Mouse (Mus musculus) heart, embryonic 13.5 days (tissue): ENCODE data around the gene D630003M21Rik. TPM values are rescaled to one million over a fixed set of nuclear protein-coding genes. Genes with fewer than 3 reads are reported as not detected.

Experiments used
- ATAC-seq: fragments of 200-750 bp; cut with Nextera tagmentation; 2 replicates; pipeline ENCODE4 v1.8.0; 2017; ENCODE audit warnings: moderate TSS enrichment; ENCODE audit not compliant: insufficient number of reproducible peaks, low FRiP score, low TSS enrichment; ENCODE audit errors: extremely low read depth
- H3K27ac ChIP-seq: fragments of 300-500 bp; sonication (generic); replicated peaks from 2 replicates; pipeline ENCODE4 v1.5.1; 2015; ENCODE audit warnings: moderate library complexity, mild to moderate bottlenecking, inconsistent platforms
- H3K27me3 ChIP-seq: fragments of 300-500 bp; sonication (generic); replicated peaks from 2 replicates; pipeline ENCODE4 v1.6.1; 2015; ENCODE audit warnings: mild to moderate bottlenecking, inconsistent platforms
- H3K36me3 ChIP-seq: fragments of 300-500 bp; sonication (generic); 2 replicates; pipeline ENCODE4 v1.6.1; 2015; ENCODE audit warnings: mild to moderate bottlenecking, inconsistent platforms
- H3K4me1 ChIP-seq: fragments of 300-500 bp; sonication (generic); 2 replicates; pipeline ENCODE4 v1.6.1; 2015; ENCODE audit warnings: inconsistent platforms
- H3K4me2 ChIP-seq: fragments of 300-500 bp; sonication (generic); 2 replicates; pipeline ENCODE4 v1.6.1; 2015; ENCODE audit warnings: inconsistent platforms, mild to moderate bottlenecking, moderate library complexity
- H3K4me3 ChIP-seq: fragments of 300-500 bp; sonication (generic); 2 replicates; pipeline ENCODE4 v1.5.1; 2015; ENCODE audit warnings: moderate library complexity, mild to moderate bottlenecking, inconsistent platforms
- H3K9ac ChIP-seq: fragments of 300-500 bp; sonication (generic); 2 replicates; pipeline ENCODE4 v1.6.1; 2015; ENCODE audit warnings: inconsistent platforms, mild to moderate bottlenecking, moderate library complexity
- H3K9me3 ChIP-seq: fragments of 300-500 bp; sonication (generic); 2 replicates; pipeline ENCODE4 v1.6.1; 2016; ENCODE audit warnings: inconsistent platforms
- WGBS: fragments of 180-500 bp; shearing (Covaris S2); methylation state at CpG from one replicate; pipeline ENCODE4 v1.1.7; 2015; ENCODE audit warnings: mixed read lengths; 5-methylcytosine and 5-hydroxymethylcytosine counted together
- polyA plus RNA-seq: library from polyadenylated mRNA; unstranded; fragments of >200 nt; fragmentation: Nextera tagmentation; extraction: Ambion mirVana; gene quantifications from 2 replicates; pipeline ENCODE4 v1.2.1, GENCODE M21; 2015

D630003M21Rik gene
- polyA plus RNA-seq, 1 experiment from 2014 or later, result 2.7 TPM

DNA sequence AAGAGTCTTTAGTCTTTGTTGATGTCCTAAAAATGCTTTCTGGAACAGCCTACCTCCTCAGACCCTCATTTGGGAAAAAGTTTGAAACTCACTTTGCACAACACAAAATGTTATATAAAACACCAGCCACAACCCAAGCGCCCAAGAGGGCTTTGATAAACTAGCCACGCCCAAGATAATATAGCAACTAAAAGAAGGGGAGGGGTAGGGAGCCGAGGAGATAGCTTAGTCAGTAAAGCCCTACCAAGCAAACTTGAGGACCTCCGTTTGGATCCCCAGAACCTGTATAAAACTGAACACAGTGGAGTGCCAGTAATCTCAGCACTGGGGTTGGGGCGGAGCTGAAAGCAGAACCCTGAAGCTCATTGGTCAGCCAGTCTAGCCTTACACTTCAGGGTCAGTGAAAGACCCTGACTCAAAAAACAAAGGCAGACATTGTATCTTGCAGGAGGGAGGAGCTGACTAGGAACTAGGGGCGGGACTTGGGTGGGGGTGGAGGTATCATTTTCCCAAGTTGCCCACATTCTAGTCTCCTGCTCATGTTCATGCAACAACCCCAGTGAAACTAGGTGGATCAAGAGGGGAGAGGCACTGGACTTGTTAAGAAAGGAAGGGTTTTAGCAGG lies 76.2 kb downstream of the D630003M21Rik start:
- Histone ChIP-seq H3K27me3 (no peaks in the 10 kb centered on the region), H3K9me3 (peaks cover 8% of the 10 kb centered on the region), H3K9ac (0 out of 2 replicates have a peak overlapping the region, but pooled peaks have one; percentile 84), H3K36me3 (no peaks in the 10 kb centered on the region), H3K4me2 (peak overlapping the region; percentile 86), H3K27ac (no peak overlapping the region), H3K4me1 (peaks cover 25% of the 10 kb centered on the region), H3K4me3 (no peak overlapping the region)
- WGBS, result 38% methylated on average over 6 of the region's 6 CpGs
- ATAC-seq, result no peak

DNA sequence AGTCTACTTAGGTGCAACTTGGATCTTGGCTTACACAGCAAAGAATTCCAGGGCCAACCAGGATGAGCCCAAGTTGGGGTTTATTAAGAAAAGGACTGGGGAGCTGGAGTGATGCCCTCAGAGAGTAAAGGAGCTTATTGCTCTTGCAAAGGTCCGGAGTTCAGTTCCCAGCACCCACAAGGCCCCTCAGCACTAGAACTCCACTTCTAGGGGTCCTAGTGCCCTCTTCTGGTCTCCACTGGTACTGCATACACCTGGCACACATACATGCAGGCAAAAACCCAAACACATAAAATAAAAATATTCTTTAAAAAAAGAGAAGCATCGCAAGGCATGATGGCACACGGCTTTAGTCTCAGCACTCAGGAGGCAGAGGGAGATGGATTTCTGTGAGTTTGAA lies 77.9 kb downstream of the D630003M21Rik start:
- peaks cover 8% of the 10 kb centered on the region for H3K9me3 ChIP-seq
- H3K4me1 ChIP-seq, result peaks cover 29% of the 10 kb centered on the region
- WGBS, result 95% methylated on average over 3 of the region's 3 CpGs
- H3K9ac ChIP-seq, result no peak overlapping the region
- H3K27ac ChIP-seq, result no peak overlapping the region
- no peak overlapping the region for H3K4me3 ChIP-seq
- H3K36me3 ChIP-seq, result no peaks in the 10 kb centered on the region
- no peak for ATAC-seq
- no peaks in the 10 kb centered on the region for H3K27me3 ChIP-seq
- no peak overlapping the region for H3K4me2 ChIP-seq

DNA sequence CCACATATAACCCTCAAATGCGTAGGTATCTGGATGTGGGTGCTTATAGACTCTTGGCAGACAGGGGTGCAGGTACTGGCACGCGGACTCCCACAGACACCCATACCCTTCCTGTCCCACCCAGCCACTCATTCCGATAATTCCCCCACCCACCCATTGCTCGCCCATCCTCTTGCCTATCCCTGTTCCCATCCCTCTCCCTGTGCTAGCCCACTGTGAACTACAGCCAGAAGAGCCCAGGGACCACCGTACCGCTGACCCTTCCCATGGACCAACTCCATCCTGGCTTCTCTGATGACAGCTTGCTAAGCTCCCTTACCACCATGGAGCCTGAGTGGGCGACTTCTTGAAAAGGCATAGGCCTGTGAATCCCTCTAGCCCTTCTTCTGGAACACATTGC lies 82.1 kb downstream of the D630003M21Rik start:
- no peaks in the 10 kb centered on the region for H3K27me3 ChIP-seq
- H3K27ac ChIP-seq, result no peak overlapping the region
- no peak overlapping the region for H3K4me3 ChIP-seq
- 91% methylated on average over 8 of the region's 8 CpGs for WGBS
- ATAC-seq, result no peak
- no peak overlapping the region for H3K4me2 ChIP-seq
- H3K36me3 ChIP-seq, result peaks cover 9% of the 10 kb centered on the region
- H3K9ac ChIP-seq, result no peak overlapping the region
- peaks cover 46% of the 10 kb centered on the region for H3K4me1 ChIP-seq
- peaks cover 8% of the 10 kb centered on the region for H3K9me3 ChIP-seq

DNA sequence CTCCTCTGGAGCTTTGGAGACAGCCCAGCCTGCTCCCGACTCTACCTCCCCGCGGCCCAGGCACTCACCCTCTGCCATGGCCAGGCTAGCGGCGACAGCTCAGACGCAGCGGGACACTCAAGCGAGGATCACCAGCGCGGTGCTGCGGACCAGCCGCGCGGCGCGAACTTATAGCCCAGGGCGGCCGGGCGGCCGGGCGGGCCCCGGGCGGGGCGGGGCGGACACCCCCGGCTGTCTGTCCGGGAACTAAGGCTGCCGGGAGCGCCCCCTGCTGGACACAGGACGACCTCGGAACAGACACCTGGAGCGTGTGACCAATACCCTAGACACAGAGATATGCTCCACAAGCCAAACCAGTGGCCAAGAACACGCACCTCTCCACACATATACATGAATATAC lies 82.8 kb downstream of the D630003M21Rik start, which contains the start of gene Tgm2:
Gene Tgm2, minus strand, starts transcription at position 214 of the 400 bp plus-strand sequence.
- Histone ChIP-seq H3K9ac (peak within 1 kb of the TSS; percentile 95), H3K9me3 (peaks cover 6% of the 10 kb centered on the region), H3K27me3 (no peaks in the 10 kb centered on the region), H3K4me3 (peak within 1 kb of the TSS; percentile 74), H3K4me1 (peaks cover 52% of the 10 kb centered on the region), H3K27ac (peak within 1 kb of the TSS; percentile 99), H3K4me2 (peak within 1 kb of the TSS; percentile 77), H3K36me3 (peaks cover 16% of the 10 kb centered on the region)
- peak; percentile 67 for ATAC-seq
- 1% methylated on average over 33 of the region's 33 CpGs for WGBS

DNA sequence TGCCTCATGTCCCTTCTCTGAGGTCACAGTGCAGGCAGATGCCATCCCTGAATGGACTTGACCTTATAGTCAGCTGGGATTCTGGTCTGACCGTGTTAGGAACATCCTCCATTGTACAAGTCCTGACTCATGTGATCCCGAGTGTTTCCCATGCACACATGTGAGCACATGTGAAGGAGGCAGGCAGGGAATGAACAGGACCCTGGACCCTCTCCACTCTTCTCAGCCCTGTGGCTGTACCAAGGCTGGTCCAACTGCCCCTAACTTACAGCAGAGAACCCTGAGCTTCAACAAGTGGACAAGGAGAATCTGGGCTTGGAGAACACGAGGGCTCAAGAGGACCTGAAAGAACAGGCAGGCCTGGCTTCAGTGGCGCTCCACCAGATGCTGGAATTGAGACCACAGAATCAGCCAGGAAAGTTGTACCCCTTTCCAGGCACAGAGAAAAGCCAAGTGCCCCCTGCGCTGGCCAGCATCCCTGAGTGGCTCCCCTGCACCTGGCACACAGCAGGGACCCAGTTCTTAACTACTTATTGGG lies 83.4 kb downstream of the D630003M21Rik start:
- WGBS, result 40% methylated on average over 5 of the region's 5 CpGs
- H3K9ac ChIP-seq, result peak overlapping the region; percentile 95
- H3K4me3 ChIP-seq, result peak overlapping the region; percentile 74
- no peaks in the 10 kb centered on the region for H3K9me3 ChIP-seq
- 0 out of 2 replicates have a peak, but pooled peaks have one; percentile 7 for ATAC-seq
- peak overlapping the region; percentile 77 for H3K4me2 ChIP-seq
- H3K4me1 ChIP-seq, result peaks cover 59% of the 10 kb centered on the region
- H3K27me3 ChIP-seq, result no peaks in the 10 kb centered on the region
- H3K36me3 ChIP-seq, result peaks cover 22% of the 10 kb centered on the region
- peak overlapping the region; percentile 99 for H3K27ac ChIP-seq

DNA sequence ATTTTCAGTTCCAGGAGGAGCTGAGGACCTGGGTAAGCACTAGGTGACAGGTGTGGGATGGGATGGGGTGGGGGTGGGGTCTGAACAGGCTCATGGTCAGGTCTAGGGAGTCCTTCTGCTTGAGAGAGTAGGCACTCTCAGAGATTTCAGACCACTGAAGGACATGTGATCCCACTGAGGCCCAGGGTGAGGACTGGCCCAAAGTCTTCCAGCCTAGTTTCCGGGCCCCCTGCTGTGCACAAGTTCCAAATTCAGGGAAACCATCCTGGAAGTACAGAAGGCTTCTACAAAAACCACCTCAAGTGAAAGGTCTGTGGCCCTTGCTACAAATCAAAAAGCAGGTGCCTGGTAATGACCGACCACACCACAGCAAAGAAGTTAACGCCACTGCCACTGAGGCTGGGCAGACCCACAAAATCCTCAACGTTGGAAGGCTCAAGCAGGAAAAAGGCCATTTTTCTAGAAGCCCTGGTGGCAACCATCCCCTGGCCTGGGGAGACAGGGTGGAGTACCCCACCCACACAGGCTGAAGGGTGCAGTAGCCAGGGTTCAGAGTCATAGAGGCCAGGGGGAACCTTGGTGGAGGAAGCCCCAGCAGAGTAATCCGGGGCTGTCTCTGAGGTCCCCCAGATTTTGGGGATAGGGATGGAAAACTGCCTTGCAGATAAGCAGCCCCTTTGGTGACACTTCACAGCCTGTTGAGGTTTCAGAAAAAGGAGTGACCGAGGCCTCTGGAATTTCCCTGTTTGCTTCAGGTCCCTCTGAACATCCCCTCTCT lies 84.1 kb downstream of the D630003M21Rik start:
- Histone ChIP-seq H3K4me1 (peaks cover 65% of the 10 kb centered on the region), H3K27me3 (no peaks in the 10 kb centered on the region), H3K9ac (peak overlapping the region; percentile 95), H3K9me3 (no peaks in the 10 kb centered on the region), H3K4me3 (peak overlapping the region; percentile 74), H3K4me2 (peak overlapping the region; percentile 77), H3K27ac (peak overlapping the region; percentile 99), H3K36me3 (peaks cover 28% of the 10 kb centered on the region)
- 51% methylated on average over 6 of the region's 6 CpGs for WGBS
- ATAC-seq, result no peak

DNA sequence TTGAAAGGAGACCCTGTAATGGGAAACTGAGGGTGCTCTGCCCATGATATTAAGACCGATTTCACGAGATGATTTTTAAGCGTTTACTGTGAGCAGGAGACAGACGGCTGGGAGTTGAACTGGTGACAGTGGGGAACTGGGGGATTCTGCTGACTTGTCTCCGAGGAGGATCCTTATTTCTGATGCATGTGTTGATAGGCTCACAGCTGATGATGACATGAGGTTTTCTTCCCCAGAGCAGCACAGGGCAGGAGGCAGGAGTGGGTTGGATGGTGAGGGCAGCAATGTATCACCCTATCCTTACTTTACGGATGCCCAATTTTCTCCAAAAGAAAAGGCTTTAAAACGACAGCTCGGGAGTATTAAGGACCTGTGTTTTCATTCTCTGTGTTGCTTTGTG lies 84.8 kb downstream of the D630003M21Rik start:
- Histone ChIP-seq H3K27me3 (no peaks in the 10 kb centered on the region), H3K4me3 (peak overlapping the region; percentile 74), H3K9me3 (no peaks in the 10 kb centered on the region), H3K4me1 (peaks cover 71% of the 10 kb centered on the region), H3K4me2 (peak overlapping the region; percentile 77), H3K27ac (peak overlapping the region; percentile 99), H3K9ac (peak overlapping the region; percentile 95), H3K36me3 (peaks cover 30% of the 10 kb centered on the region)
- ATAC-seq, result no peak
- 39% methylated on average over 8 of the region's 8 CpGs for WGBS

DNA sequence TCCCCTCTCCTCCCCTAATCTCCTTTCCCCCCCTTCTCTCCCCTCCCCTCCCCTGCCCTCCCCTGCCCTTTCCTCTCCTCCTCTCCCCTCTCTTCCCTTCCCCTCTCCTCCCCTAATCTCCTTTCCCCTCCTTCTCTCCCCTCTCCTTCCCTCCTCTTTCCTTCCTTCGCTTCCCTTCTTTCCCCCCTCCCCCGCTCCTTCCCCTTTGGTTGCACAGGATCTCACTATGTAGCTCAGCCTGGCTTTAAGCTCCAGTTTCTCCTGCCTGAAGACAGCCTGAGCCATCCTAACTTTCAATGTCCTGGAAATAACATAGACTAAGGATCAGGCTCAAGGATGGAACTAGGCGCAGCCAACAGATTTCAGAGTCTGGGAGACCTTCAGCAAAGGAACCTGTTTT lies 85.2 kb downstream of the D630003M21Rik start:
- peak overlapping the region; percentile 77 for H3K4me2 ChIP-seq
- peaks cover 75% of the 10 kb centered on the region for H3K4me1 ChIP-seq
- H3K4me3 ChIP-seq, result peak overlapping the region; percentile 74
- 59% methylated on average over 3 of the region's 3 CpGs for WGBS
- H3K27me3 ChIP-seq, result no peaks in the 10 kb centered on the region
- H3K36me3 ChIP-seq, result peaks cover 34% of the 10 kb centered on the region
- peak overlapping the region; percentile 99 for H3K27ac ChIP-seq
- H3K9ac ChIP-seq, result peak overlapping the region; percentile 95
- ATAC-seq, result no peak
- H3K9me3 ChIP-seq, result no peaks in the 10 kb centered on the region

DNA sequence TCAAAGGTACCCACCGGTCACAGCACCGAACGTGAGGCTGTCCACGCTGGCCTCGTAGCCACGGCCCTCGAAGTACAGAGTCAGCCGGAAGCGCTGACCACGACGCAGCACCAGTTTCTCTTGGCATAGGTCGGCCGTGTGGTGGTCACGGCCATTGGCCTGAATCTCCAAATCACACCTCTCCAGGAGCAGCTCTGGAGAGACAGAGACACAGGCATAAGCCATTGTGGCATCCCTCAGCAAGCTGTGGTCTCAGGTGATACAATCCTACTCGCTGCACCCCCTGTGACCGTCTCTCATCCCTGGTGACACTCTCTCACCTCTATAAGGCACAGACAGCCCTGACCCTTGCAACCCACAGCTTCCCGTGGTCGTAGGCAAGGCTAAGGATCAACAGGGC lies 86.0 kb downstream of the D630003M21Rik start:
- Histone ChIP-seq H3K4me3 (peak overlapping the region; percentile 74), H3K27ac (peak overlapping the region; percentile 99), H3K9me3 (no peaks in the 10 kb centered on the region), H3K36me3 (peaks cover 43% of the 10 kb centered on the region), H3K27me3 (no peaks in the 10 kb centered on the region), H3K4me2 (peak overlapping the region; percentile 77), H3K9ac (peak overlapping the region; percentile 95), H3K4me1 (peaks cover 84% of the 10 kb centered on the region)
- ATAC-seq, result no peak
- 72% methylated on average over 18 of the region's 18 CpGs for WGBS

DNA sequence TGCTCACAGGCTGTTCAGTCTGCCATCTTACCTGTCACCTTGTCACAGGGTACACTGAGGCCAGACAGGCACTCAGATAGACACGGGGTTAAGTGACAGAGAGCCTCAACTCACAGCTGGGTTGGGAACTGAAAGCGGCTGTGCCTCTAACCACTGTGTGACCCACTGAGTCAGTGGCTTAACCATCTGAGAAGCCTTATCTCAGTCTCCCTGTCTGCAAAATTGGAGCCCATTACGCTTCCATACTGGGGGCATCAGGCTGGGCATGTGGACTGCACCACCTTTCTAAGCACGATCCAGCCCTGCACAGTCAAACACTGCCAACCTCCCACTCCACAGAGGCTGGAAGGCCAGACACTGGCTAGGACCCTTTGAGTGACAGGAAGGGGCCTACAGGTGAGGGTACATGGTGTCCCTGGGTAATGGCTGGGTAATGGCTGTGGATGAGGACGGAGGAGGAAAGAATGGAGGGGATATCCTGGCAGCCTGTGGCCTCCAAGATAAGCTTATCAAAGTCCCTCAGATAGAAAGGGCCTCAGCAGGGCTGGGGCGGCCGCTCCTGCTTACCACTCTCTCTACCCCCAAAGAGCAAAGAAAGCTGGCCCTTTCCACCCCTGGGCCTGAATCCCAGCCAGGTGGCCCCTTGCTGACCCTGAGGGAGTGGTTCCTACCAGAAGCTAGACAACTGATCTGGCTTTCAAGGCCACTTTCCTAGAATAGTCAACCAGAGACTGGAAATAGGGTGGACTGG lies 87.2 kb downstream of the D630003M21Rik start:
- Histone ChIP-seq H3K4me2 (peak overlapping the region; percentile 77), H3K9ac (peak overlapping the region; percentile 95), H3K9me3 (no peaks in the 10 kb centered on the region), H3K27me3 (no peaks in the 10 kb centered on the region), H3K4me1 (peaks cover 87% of the 10 kb centered on the region), H3K27ac (peak overlapping the region; percentile 99), H3K4me3 (peak overlapping the region; percentile 11; the same call in 1 of the 2 replicates), H3K36me3 (peaks cover 54% of the 10 kb centered on the region)
- WGBS, result 19% methylated on average over 7 of the region's 7 CpGs
- ATAC-seq, result peak; percentile 11

DNA sequence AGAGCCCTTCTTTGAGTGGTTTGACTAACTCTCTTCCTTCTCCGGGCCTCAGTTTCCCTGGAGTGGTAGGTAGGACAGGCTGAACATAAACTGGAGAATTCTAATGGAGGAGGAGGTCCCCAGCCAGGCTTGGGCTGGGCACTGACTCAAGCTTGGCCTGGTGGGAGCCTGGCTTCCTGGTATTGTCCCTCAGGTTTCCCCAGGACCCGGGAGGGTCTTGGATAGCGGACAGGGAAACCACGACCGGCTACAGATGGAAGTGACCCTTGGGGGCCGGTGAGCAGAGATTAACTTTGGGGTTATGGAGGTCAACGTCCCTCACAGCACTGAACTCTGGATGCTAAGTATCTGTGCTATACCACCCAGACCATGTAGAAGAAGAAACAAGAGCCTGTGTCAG lies 87.8 kb downstream of the D630003M21Rik start:
- H3K4me3 ChIP-seq, result peak overlapping the region; percentile 11; the same call in 1 of the 2 replicates
- H3K27ac ChIP-seq, result peak overlapping the region; percentile 99
- peaks cover 60% of the 10 kb centered on the region for H3K36me3 ChIP-seq
- ATAC-seq, result no peak
- peaks cover 89% of the 10 kb centered on the region for H3K4me1 ChIP-seq
- peak overlapping the region; percentile 95 for H3K9ac ChIP-seq
- H3K9me3 ChIP-seq, result no peaks in the 10 kb centered on the region
- H3K4me2 ChIP-seq, result peak overlapping the region; percentile 77
- H3K27me3 ChIP-seq, result no peaks in the 10 kb centered on the region
- WGBS, result 45% methylated on average over 7 of the region's 7 CpGs
